Mouse (Mus musculus): ENCODE measurements around the gene Dnajb1.
"Not testable (repeated sequence)": the region's sequence is repeated elsewhere in the genome, so short reads cannot be mapped to it uniquely, and the experiment has no call there.

Gene Dnajb1

DNA sequence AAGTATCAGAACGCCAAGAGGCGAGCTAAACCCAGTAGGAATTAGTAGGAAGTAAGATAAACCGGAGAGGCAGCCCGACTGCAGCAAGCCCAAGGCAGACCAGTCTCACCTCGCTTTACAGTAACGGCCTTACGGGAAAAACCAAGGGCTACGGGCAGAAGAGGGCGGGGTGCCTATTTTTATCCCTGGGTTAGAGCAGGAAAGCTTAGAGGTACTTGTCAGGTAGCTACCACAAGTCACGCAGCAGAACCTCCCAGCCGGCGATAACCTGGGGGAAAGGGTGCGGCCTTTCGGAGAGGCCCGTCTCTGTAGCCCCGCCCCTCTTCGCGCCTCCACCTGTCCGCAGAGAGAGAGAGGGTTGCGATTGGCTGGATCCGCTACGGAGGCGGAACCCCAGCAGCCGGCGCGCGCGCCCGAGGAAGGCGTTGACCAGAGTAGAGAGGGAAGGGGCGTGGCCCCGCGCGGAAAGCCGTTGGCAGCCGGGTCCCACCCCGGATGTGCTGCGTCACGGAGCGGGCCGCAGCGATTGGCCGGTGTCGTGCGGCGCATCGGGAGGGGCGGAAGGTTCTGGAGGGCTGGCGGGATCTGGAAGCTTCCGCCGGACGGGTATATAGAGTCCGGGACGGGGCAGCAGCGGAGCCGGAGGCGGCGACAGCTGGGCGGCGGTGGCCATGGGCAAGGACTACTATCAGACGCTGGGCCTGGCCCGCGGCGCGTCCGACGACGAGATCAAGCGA, at the start of gene Dnajb1, which contains the start of gene Tecr:
TSS of gene Dnajb1 (plus strand) at position 533 of the 737 bp plus-strand sequence.
TSS of gene Tecr (minus strand) at position 311 of the 737 bp plus-strand sequence.
- peak; percentile 99 for DNase-seq (ENCODE audit: low spot score)

DNA sequence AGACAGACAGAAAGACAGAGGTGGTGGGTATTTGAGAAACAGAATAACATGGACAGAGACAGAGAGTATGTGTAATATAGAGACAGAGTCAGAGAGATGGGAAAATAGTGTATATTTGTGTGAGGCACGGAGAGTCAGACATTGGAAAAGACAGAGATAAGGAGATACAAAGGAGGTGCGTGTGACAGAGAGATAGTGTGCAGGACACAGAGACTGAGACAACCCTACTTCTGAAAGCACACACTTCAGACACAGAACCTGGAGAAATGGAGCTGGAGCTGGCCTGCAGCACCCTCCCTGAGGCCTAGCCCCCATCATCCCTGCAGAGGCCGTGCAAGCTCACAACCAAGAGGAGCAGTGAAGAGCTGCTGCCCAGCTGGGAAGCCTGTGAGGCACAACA, 45.3 kb upstream of the Dnajb1 start:
- no peak for DNase-seq (ENCODE audit: low spot score)

DNA sequence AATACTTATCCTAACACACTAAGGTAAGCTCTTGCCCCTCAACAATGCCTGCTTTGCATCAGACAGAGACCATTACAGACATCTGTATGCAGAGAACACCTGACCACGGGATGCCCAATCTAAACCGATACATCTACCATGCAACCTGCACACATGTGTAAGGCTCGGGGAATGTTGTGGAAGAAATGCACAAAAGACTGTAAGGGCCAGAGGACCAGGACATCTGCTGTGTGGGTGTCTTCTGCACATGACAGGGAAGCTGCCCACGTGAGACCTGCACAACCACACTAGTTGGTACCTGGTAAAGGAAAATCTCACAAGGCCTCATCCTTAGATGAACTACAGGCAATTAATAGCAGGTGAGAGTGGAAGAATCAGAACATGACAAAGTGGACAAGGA, 44.7 kb upstream of the Dnajb1 start:
- no peak for DNase-seq (ENCODE audit: low spot score)

DNA sequence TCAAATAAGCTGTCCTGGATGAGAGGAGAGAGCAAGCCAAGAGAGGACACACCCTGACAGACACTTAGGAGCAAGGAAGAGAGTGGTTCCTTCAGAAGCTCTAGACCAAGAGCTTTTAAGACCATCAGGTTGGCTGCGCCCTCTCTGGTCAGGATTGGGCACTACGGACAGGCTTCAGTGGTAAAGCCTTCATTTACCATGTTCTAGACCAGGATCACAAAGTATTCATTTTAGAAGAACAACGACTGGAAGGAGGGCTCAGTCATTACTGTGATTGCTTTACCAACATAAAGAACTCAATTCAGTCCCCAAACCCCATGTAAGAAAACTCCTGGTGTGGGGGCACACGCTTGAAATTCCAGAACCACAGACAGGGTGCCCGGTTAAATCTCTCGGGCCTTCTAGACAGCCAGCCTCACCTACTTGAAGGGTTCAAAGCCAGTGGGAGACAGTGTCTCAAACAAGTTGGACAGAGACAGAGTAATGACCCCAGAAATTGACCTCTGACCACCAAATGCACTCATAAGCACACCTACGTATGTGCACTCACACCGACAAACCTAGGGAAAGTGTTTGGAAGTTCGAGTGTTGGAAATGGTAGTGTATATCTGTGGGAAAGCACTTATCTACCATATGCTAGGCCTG, 42.1 kb upstream of the Dnajb1 start:
- peak; percentile 72 for DNase-seq (ENCODE audit: low spot score)

DNA sequence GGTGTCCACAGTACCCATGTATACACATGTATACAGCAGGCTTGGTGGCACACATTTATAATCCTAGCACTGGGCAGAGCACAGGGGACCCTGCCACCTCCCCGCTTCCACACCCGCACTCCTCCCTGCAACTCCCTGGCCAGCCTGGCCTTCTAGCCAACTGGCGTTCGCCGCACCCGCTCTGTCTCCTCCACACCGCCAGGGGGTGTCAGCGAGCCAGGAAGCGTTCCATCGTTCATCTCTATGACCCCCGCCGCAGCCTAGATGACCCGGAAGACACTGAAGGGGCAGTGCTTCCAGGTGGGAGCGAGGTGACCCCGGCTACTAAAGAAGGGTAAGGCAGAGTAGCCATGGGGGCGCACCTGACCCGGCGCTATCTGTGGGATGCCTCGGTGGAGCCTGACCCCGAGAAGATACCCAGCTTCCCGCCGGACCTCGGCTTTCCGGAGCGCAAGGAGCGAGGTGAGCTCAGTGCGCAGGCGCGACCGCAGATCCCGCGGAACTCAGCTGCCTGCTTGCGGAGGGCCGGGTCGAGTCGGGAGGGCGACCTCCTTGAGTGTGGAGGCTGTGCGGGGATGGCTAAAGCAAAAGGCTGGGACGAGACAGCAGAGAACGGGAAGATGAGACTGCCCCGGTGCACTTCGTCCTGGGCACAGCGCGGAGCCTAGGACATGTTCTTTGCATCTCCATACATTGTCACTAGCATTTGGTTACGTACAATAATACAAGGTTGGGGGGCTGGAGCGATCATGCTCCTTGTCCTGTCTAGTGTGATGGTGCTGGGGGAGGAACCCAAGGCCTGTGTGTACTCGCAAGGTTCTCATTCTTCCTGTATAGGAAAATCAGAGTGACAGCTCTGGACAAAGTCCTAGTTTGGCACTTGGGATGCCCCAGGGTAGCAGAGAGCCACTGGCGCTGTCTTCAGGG, 41.3 kb upstream of the Dnajb1 start, which contains the start of gene Ndufb7:
TSS of gene Ndufb7 (plus strand) at position 203 of the 927 bp plus-strand sequence.
- peak; percentile 95 for DNase-seq (ENCODE audit: low spot score)

DNA sequence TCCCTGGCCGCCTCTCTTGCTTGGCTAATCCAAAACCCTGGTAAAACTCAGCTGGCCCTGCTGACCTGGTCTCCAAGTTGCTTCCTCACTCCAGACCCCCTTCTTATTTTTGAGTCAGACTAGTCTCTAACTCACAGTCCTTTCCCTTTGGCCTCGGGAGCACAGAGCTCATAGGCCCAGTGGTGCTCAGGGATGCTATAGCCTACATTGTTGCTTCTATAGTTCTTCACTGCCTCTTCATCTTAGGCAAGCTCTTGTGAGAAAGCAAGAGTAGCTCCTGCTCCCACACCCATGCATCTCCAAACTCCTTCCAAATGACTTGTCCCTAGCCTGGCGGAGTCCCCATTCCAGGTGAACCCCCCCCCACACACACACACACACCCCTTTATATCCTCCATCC, 40.3 kb upstream of the Dnajb1 start:
- no peak for DNase-seq (ENCODE audit: low spot score)

DNA sequence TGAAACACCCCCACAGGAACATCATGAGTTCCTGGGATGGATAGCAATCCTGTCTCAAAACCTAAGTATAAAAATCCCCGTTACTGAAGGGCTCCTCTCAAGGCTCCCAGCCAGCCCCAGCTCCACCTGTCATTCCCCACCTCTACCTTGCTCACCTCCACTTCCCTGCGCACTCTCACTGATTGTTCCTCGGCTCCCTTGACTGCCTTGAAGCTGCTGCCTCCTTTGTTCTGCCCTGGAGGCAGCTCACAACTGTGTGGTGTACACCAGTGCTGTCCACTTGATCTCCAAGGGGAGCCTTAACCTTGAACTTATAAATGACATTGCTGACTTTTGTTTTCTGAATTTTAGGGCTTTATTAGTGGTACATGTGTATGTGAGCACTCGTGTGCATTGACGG, 39.9 kb upstream of the Dnajb1 start:
- DNase-seq (ENCODE audit: low spot score): no peak

DNA sequence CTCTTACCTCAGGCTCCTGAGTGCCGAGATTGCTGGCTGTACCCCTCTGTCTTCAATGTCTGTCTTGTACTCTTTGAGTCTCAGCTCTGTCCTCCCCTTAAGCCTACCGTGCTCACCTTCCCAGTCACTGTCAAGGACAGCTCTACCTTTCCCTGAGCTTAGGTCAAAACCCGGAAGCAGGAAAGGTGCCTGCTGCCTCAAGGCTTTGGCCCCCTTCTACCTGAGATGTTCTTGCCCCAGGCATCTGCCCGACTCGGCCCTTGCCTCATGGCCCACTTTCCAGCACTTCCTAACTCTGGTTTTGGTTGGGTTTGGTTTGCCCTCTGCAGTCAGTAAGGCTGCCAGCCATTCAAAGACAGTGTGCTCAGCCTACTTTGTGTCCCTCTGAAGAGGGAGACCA, 39.2 kb upstream of the Dnajb1 start:
- DNase-seq (ENCODE audit: low spot score): no peak

DNA sequence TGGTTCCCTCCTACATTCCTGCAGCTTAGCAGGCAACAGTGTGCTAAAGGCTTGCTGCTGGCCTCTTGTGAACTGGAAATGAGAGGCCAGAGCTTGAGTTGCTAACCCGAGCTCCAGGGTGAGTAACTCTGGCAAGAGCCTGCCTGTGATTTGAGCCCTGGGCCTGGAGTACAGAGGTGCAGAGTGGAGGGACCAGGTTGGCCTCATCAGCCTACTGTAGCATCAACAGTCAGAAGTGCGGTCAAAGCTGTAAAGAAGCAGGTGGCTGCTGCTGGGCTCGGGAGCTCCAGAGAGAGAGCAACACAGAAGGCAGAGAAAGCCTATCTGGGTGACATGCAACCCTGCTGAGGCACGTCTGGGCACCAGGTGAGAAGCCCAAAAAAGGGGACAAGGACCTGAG, 38.8 kb upstream of the Dnajb1 start:
- no peak for DNase-seq (ENCODE audit: low spot score)

DNA sequence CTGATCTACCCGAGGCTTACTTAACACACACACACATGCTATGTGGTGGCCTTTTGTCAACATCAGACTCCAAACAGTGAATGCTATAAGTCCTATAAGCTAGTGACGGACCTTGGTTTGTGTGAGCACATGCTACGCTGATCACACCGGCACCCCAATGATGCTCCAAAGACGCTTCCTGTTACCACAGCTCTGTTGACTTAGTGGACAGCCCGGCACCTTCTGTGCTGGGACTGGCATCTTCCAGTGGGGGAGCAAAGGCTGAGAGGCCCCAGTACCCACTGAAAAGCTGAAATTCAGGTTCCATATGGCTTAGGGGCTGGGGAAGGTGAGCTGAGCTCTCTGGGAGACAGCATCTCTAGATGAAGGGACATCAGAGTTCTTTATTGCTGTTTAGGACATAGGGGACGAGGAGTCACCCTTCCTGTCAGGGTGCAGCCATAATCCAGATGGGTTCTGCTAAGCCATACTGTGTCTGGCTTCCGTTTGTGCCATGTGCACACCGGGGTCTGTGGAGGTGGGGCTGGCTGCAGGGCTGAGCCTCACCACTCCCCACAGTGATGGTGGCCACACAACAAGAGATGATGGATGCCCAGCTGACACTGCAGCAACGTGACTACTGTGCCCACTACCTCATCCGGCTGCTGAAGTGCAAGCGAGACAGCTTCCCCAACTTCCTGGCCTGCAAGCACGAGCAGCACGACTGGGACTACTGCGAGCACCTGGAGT, 37.6 kb upstream of the Dnajb1 start:
- DNase-seq (ENCODE audit: low spot score): no peak

DNA sequence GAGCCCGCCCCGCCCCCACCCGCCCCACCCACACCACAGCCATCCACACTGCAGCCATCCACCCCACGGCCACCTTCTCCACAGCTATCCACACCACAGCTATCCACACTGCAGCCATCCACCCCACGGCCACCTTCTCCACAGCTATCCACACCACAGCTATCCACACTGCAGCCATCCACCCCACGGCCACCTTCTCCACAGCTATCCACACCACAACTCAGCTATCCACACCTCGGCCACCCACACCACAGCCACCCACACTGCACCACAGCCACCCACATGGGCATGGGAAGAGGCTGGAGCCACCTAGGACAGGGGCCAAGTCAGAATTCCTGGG, 37.0 kb upstream of the Dnajb1 start:
- not testable (repeated sequence) for DNase-seq (ENCODE audit: low spot score)

DNA sequence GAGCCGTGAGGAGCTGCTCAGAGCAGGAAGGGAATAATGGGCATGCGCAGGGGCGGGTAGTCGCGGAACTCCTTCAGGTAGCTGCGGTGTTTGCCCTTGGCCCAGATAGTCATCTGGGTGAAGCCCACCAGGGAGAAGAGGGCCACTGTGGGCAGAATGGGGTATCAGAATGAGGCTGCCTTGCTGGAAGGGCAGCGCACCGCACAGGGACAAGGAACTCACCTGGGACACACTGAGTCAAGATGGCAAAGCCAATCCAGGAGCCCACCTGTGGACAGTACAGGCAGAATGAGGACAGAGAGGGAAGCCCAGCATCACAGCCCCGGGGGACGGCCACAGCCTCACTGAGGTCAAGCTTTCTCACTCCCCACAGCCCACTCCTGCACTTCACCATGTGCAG, 36.2 kb upstream of the Dnajb1 start:
- DNase-seq (ENCODE audit: low spot score): no peak

DNA sequence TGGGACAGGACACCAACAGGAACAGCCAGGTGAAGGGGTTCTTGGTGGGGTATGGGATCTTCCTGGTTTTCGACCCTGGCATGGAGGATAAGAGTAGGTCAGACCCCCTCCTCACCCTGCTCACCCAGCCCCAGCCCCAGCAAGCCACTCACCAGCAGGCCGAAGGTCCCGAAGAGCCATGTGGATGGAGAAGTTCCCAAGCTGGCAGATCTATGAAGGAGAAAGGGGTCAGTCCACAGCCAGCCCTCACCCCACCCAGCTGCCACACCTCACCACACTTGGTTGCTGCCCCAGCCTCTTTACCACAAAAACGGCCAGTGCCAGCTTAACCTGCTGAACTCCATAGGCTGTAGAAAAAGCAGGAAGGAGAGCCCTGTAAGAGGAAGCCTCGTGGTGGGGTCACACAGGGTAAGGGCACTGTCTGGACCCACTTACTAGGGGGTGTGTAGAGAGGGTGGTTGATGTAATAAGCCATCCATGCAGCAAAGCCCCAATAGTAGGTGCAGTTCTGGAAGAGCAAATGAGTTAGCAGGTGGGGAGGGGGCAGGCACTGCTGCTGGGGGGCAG, 35.7 kb upstream of the Dnajb1 start:
- DNase-seq (ENCODE audit: low spot score): no peak

DNA sequence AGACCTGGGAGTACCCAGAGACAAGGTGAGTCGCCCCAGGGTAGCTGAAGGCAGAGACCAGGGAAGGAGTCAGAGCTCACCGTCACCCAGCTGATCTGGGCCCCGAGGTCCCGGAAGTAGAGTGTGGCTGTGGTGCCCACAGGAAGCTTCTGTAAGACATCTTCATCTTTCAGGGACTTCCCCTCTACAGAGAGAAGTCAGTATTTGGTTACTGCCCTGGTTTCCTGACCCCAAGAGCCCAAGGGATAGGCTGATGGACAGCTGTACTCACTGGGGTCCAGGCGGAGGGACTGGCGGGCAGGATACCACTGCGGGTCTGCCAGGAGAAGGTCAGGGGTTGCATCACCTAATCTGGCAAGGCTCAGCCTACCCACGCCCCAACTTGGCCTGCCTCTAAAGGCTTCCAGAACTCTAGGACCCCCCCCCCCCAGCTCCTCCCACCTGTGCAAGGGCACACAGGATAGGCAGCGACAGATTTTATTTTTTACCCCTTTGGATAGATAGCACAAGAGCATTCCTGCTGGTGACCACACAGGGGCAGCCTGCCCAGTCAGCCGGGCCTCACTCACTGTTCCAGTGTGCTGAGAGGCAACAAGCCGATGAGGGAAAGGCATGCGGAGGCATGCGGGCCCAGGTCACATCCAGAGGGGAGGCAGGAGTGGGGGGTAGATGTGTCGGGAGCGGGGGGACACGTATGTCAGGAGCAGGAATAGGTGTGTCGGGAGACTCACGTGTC, 34.7 kb upstream of the Dnajb1 start:
- DNase-seq (ENCODE audit: low spot score): no peak

DNA sequence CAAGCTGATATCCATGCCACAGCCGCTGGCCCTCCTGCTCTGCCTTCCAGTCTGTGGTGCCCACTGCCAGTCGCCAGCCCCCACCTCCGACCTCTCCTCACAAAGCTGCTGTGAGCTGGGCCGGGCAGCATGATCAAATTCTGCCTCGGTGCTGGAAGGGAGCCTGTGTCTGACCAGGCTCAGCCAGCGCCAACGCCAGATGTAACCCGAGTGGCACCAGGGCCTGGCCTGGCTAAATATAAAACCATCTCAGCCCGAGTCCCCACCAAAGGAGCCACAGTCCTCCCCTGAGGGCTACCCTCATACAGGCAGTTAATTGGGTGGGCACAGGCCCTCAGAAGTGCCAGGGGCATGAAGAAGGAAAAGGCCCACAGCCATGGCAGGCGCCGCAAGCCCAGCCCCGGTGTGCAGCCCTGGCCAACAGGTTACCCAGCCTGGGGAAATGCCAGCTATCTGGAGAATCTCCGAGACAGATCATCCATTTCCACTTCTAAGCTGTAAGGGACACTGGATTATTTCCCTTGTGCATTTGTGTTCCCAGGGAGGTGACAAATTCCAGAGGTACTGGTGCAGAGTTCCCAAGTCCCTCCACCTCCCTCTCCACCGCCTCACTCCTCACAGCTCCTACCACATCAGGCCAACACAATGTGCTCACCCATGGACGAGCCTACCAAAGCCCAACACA, 33.2 kb upstream of the Dnajb1 start:
- DNase-seq (ENCODE audit: low spot score): no peak

DNA sequence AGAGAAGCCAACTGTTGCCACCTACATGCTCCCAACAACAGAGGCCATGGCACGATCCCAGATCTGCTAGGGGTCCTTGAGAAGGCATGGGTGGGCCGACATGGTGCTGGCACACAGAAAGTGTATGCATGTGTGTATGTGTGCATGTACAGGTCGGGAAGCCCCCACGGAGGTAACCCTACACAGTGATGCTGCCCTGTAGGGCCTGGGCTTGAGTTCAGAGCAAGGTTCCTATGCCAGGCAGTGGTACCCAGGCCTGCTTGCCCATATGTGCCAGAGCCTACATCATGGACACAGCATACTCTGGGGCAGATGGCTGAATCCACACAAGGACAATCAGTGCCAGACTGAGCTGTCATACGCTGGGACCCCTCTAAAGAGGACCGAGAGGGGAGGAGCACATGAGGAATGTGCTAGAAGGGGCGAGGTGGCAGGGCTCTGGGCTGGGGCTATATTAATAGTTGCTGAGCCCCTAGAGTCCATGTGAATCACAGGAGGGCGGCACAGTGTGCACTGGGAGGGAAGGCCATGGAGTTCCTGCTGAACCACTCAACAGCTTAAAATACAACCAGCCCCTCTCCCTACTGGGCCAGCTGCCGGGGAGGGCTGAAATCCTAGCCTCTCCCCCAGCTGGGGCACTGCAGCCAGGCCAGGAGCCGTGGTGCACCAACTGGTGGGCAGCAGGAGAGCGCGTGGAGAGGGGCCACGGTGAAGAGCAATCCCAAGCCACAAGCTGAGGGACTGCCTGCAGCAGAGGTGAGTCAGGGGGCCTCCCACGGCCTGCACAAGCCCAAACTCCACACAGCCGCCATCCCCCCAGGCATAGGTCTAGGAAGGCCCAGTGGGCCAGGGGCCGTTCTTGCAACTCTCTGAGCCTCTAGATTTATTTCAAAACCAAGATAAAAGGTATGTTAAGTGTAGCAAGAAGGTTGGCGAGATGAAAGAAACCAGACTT, 32.2 kb upstream of the Dnajb1 start:
- DNase-seq (ENCODE audit: low spot score): no peak

DNA sequence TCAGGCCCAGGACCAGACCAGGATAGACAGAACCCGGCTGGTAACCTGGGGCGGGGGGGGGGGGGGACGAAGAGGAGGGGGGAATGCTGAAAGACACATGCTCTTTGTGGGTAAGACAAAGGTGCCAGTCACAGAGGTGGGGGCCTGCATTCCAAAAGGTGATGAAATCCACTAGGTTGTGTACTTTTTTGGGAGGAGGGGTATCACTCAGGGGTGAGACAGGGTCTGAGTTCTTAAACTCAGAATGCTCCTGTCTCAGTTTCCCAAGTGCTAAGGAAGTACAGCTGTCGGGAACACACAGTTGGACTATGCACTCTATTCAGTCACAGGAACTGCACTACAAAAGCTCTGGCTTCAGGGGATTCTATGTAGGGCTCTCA, 31.5 kb upstream of the Dnajb1 start:
- no peak for DNase-seq (ENCODE audit: low spot score)

DNA sequence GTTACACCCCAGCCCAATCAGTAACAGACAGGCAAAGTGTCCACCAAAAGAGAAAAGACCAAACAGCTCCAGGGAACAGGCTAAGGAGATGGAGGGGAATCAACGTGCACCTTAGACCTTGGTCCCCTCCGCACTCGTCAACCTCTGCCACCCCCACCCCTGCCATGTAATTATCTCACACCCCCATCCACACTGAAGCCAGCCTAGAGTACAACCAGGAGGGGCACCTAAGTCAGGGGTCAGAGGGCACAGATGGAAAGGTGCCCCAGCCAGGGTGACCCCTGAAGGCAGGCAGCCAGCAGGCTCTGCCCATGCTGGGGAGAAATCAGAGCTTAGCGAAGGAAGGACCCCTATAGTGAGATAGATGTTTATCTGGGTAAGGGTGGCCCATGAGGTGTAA, 31.1 kb upstream of the Dnajb1 start:
- DNase-seq (ENCODE audit: low spot score): no peak

DNA sequence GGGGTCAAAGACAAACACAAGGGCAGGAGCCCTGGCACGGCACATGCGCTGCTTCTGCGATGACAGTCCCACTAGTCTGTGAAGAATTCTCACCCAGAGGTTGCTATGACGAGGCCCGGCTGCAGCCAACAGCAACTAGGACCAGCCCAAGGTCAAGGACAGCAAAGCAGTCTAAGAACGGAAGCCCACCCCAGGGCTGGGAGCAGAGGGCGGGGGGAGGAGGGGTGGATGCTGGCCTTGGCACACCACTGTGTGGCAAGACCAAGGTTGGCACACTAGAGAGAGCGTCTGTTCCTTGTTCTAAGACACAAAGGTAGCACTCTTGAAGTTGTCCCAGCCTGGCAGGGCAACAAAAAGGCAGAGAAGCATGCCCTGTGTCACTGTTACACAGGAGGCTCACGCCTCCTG, 30.6 kb upstream of the Dnajb1 start:
- no peak for DNase-seq (ENCODE audit: low spot score)

Data from embryo, embryonic 10.5 days (tissue).